Mouse (Mus musculus) layer of hippocampus, adult 2 months (tissue): ENCODE measurements around the gene Armc2. TPM values are rescaled to one million over a fixed set of nuclear protein-coding genes. Genes with fewer than 3 reads are reported as not detected.

ENCODE experiments used
- DNase-seq, 2 experiments: peaks; one replicate each; pipeline ENCODE4 v3.0.0; 2022; ENCODE audit warnings: low spot score in 2 of 2
- H3K27ac ChIP-seq: fragments of 200-600 bp; 2 replicates; pipeline ENCODE4 v1.8.1; 2022
- H3K4me3 ChIP-seq: fragments of 200-600 bp; 2 replicates; pipeline ENCODE4 v1.8.1; 2022; ENCODE audit warnings: mild to moderate bottlenecking
- CTCF ChIP-seq: fragments of 200-600 bp; conservative IDR thresholded peaks from 2 replicates; pipeline ENCODE4 v1.8.1; 2022; ENCODE audit warnings: antibody characterized with exemption, mild to moderate bottlenecking, moderate library complexity
- total RNA-seq, 2 experiments: library from RNA; stranded (reverse); gene quantifications; 2 replicates each; pipeline ENCODE4 v1.2.3; 2021

Armc2 gene
- total RNA-seq, 2 experiments from 2014 or later, result 11.1 to 11.8 TPM

- TF ChIP-seq CTCF, result no peak
These were observed 81.1 kb downstream of the Armc2 start for GRCm38 (mm10) chr10:41937176-41937575.

GRCm38 (mm10) chr10:41936100-41936499 lies 82.1 kb downstream of the Armc2 start:
- H3K27ac ChIP-seq, result peak overlapping the region; percentile 88
- no peak overlapping the region for H3K4me3 ChIP-seq
- peak; percentile 51 to 62 for DNase-seq
- no peak for TF ChIP-seq CTCF

More at GRCm38 (mm10) chr10:41937176-41937575, 81.1 kb downstream of the Armc2 start:
- DNase-seq, result no peak
- peak overlapping the region; percentile 77 for H3K27ac ChIP-seq
- H3K4me3 ChIP-seq, result no peak overlapping the region

GRCm38 (mm10) chr10:41935476-41935829 lies 82.8 kb downstream of the Armc2 start:
- DNase-seq, result peak; percentile 66 to 83
- TF ChIP-seq CTCF, result no peak
- Histone ChIP-seq H3K4me3 (no peak overlapping the region; the same call in 1 of the 2 replicates), H3K27ac (peak overlapping the region; percentile 88)

- Histone ChIP-seq H3K27ac (peak overlapping the region; percentile 88), H3K4me3 (peak overlapping the region; percentile 38)
- DNase-seq, result peak; percentile 85 to 88
- no peak; the same call in 1 of the 2 replicates for TF ChIP-seq CTCF
These were observed 83.4 kb downstream of the Armc2 start for GRCm38 (mm10) chr10:41934633-41935475.

- peak; percentile 85 for TF ChIP-seq CTCF
- Histone ChIP-seq H3K27ac (peak overlapping the region; percentile 88), H3K4me3 (no peak overlapping the region)
- peak in 1 of 2 experiments; percentile 67 for DNase-seq
These were observed 84.7 kb downstream of the Armc2 start for GRCm38 (mm10) chr10:41933536-41933935.

GRCm38 (mm10) chr10:41932943-41933342 lies 85.3 kb downstream of the Armc2 start:
- TF ChIP-seq CTCF, result no peak
- Histone ChIP-seq H3K27ac (peak overlapping the region; percentile 88), H3K4me3 (no peak overlapping the region)
- no peak for DNase-seq

- DNase-seq, result peak; percentile 89 to 91
- TF ChIP-seq CTCF, result no peak
- Histone ChIP-seq H3K27ac (peak overlapping the region; percentile 88), H3K4me3 (no peak overlapping the region; the same call in 1 of the 2 replicates)
These were observed 86.3 kb downstream of the Armc2 start for GRCm38 (mm10) chr10:41931962-41932361.

GRCm38 (mm10) chr10:41930966-41931365 lies 87.3 kb downstream of the Armc2 start:
- no peak for DNase-seq
- TF ChIP-seq CTCF, result no peak
- H3K27ac ChIP-seq, result peak overlapping the region; percentile 61; the same call in 1 of the 2 replicates
- H3K4me3 ChIP-seq, result no peak overlapping the region

- Histone ChIP-seq H3K27ac (peak overlapping the region; percentile 36), H3K4me3 (no peak overlapping the region)
- DNase-seq, result peak in 1 of 2 experiments; percentile 35
- TF ChIP-seq CTCF, result no peak
These were observed 91.5 kb downstream of the Armc2 start for GRCm38 (mm10) chr10:41926726-41927125.

- TF ChIP-seq CTCF, result no peak
- H3K4me3 ChIP-seq, result no peak overlapping the region
- no peak overlapping the region for H3K27ac ChIP-seq
- no peak for DNase-seq
These were observed 105.8 kb downstream of the Armc2 start for GRCm38 (mm10) chr10:41912290-41912994.

GRCm38 (mm10) chr10:41908899-41909298 lies 109.3 kb downstream of the Armc2 start:
- H3K27ac ChIP-seq, result peak overlapping the region; percentile 43; the same call in 1 of the 2 replicates
- no peak for TF ChIP-seq CTCF
- DNase-seq, result no peak
- H3K4me3 ChIP-seq, result no peak overlapping the region

- Histone ChIP-seq H3K27ac (peak overlapping the region; percentile 43; the same call in 1 of the 2 replicates), H3K4me3 (no peak overlapping the region)
- no peak for TF ChIP-seq CTCF
- no peak for DNase-seq
These were observed 110.3 kb downstream of the Armc2 start for GRCm38 (mm10) chr10:41907950-41908349.

- 0 out of 2 replicates have a peak overlapping the region, but pooled peaks have one; percentile 10 for H3K27ac ChIP-seq
- H3K4me3 ChIP-seq, result no peak overlapping the region
- no peak for DNase-seq
- TF ChIP-seq CTCF, result no peak
These were observed 110.8 kb downstream of the Armc2 start for GRCm38 (mm10) chr10:41907473-41907872.
